Mouse (Mus musculus) cerebellum, postnatal 36 days (tissue): ENCODE measurements at regions not wholly inside any gene's neighbourhood (a gene's known extent, or its start where the extent isn't known, plus 50 kb on each side); places are given as distances from the start of the nearest gene placed in this dataset.

Experiments used
- DNase-seq, 2 experiments: peaks; one replicate each; pipeline ENCODE4 v3.0.0; 2021 to 2022; ENCODE audit warnings: mixed read lengths in 2 of 2

DNA sequence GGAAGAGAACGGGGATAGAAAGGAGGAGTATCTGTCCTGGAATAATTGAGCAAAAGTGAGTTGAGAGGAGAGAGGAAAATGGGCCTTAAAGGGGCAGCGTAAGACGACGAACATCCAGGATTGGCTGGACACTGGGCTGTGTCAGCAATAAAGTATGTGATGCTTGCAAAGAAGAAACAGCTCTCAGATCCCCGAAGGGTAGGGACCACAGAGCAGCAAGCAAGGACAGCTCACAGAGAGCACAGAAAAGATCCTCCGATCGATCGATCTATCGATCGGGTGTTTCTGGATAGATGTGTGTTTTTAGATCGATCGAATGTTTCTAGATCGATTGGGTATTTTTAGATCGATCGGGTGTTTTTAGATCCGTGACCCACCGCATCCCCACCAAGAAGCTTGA, 50.3 kb upstream of the Cnih3 start:
- no peak for DNase-seq
